Mouse (Mus musculus) embryonic fibroblast, embryonic 13.5 days (primary cell): ENCODE measurements around the gene Alox12b.

Source experiments
- CTCF ChIP-seq: IDR thresholded peaks from 2 replicates; pipeline ENCODE4 v1.5.1; 2011; ENCODE audit warnings: mild to moderate bottlenecking, control low read depth, low read length, moderate library complexity, borderline replicate concordance; ENCODE audit not compliant: insufficient read depth
- POLR2A ChIP-seq: IDR thresholded peaks from 2 replicates; pipeline ENCODE4 v1.6.1; 2011; ENCODE audit warnings: low read depth, mild to moderate bottlenecking, control low read depth, low read length, moderate library complexity

- TF ChIP-seq CTCF, result no peak
- no peak for TF ChIP-seq POLR2A
Measured at GRCm38 (mm10) chr11:69133566-69133922, 23.2 kb upstream of the Alox12b start.
